Mouse (Mus musculus) naive thymus-derived CD4-positive, alpha-beta T cell, adult 5 months (primary cell): ENCODE data around the gene Oca2. TPM values are rescaled to one million over a fixed set of nuclear protein-coding genes. Genes with fewer than 3 reads are reported as not detected.

ENCODE experiments used
- polyA plus RNA-seq: library from polyadenylated mRNA; unstranded; fragments of 100-300 nt; shearing (Covaris generic); gene quantifications from one replicate; pipeline ENCODE4 v1.2.1, GENCODE M21; 2017

Oca2 gene
- not detected for polyA plus RNA-seq

GRCm38 (mm10) chr7:56239543-56239942, at the start of gene Oca2:
Oca2 (plus strand) TSS chr7:56239760.

Other genes with a start within 250 kb of the Oca2 start
- gene Nipa1, start 219.8 kb upstream of the Oca2 start, polyA plus RNA-seq: 0.50 TPM
- gene Herc2, start 189.6 kb upstream of the Oca2 start, polyA plus RNA-seq: 43.8 TPM